Mouse (Mus musculus) hindbrain, embryonic 11.5 days (tissue): ENCODE data around the gene Gm21708. TPM values are rescaled to one million over a fixed set of nuclear protein-coding genes. Genes with fewer than 3 reads are reported as not detected.
"Not testable (repeated sequence)": the region's sequence is repeated elsewhere in the genome, so short reads cannot be mapped to it uniquely, and the experiment has no call there.

Experiments used
- ATAC-seq: fragments of 200-750 bp; cut with Nextera tagmentation; 2 replicates; pipeline ENCODE4 v1.8.0; 2017; ENCODE audit warnings: mild to moderate bottlenecking, moderate TSS enrichment, moderate library complexity; ENCODE audit not compliant: low FRiP score
- DNase-seq: peaks from one replicate; pipeline ENCODE4 v3.0.0-alpha.2; 2015; ENCODE audit warnings: low spot score
- H3K27ac ChIP-seq: fragments of 300-500 bp; sonication (generic); 2 replicates; pipeline ENCODE4 v1.5.1; 2014; ENCODE audit warnings: mild to moderate bottlenecking, low read depth, low read length
- H3K27me3 ChIP-seq: fragments of 300-500 bp; sonication (generic); 2 replicates; pipeline ENCODE4 v1.6.1; 2014; ENCODE audit warnings: mild to moderate bottlenecking, low read length, moderate library complexity, mixed read lengths; ENCODE audit not compliant: control insufficient read depth, insufficient read depth
- H3K36me3 ChIP-seq: fragments of 300-500 bp; sonication (generic); 2 replicates; pipeline ENCODE4 v1.6.1; 2014; ENCODE audit warnings: mild to moderate bottlenecking, low read length, moderate library complexity, mixed read lengths; ENCODE audit not compliant: control insufficient read depth, insufficient read depth
- H3K4me1 ChIP-seq: fragments of 300-500 bp; sonication (generic); replicated peaks from 2 replicates; pipeline ENCODE4 v1.6.1; 2014; ENCODE audit warnings: low read length, mixed read lengths; ENCODE audit not compliant: control insufficient read depth, insufficient read depth
- H3K4me2 ChIP-seq: fragments of 300-500 bp; sonication (generic); replicated peaks from 2 replicates; pipeline ENCODE4 v1.6.1; 2014; ENCODE audit warnings: mild to moderate bottlenecking, low read depth, low read length
- H3K4me3 ChIP-seq: fragments of 300-500 bp; sonication (generic); 2 replicates; pipeline ENCODE4 v1.5.1; 2014; ENCODE audit warnings: low read depth, low read length
- H3K9ac ChIP-seq: fragments of 300-500 bp; sonication (generic); 2 replicates; pipeline ENCODE4 v1.6.1; 2014; ENCODE audit warnings: low read depth, low read length
- H3K9me3 ChIP-seq: fragments of 300-500 bp; sonication (generic); 2 replicates; pipeline ENCODE4 v1.6.1; 2016; ENCODE audit warnings: low read length; ENCODE audit not compliant: control insufficient read depth
- WGBS: fragments of 180-500 bp; shearing (Covaris S2); extraction: QIAGEN DNeasy Blood & Tissue Kit; methylation state at CpG from one replicate; pipeline ENCODE4 v1.1.7; 2014; 5-methylcytosine and 5-hydroxymethylcytosine counted together
- polyA plus RNA-seq: library from polyadenylated mRNA; unstranded; fragments of >200 nt; fragmentation: Nextera tagmentation; extraction: Ambion mirVana; gene quantifications from 2 replicates; pipeline ENCODE4 v1.2.1, GENCODE M21; 2014

Gm21708 gene
- polyA plus RNA-seq, result not detected in 2 replicates

GRCm38 (mm10) chrY:3410067-3410466 is at the start of gene Gm21708, which contains the start of gene Gm21704:
Gene Gm21708, minus strand, starts transcription at chrY:3410167.
Gene Gm21704, minus strand, starts transcription at chrY:3410167.
- not testable (repeated sequence) for H3K4me3 ChIP-seq, DNase-seq, ATAC-seq, H3K9ac ChIP-seq, H3K4me2 ChIP-seq, H3K9me3 ChIP-seq, H3K4me1 ChIP-seq, H3K27me3 ChIP-seq, H3K36me3 ChIP-seq, H3K27ac ChIP-seq
- WGBS, result no CpG with 5 or more reads among the region's 9 CpGs

Other genes starting within 250 kb of the Gm21708 start
- gene Gm21677, start 103.7 kb downstream of the Gm21708 start, polyA plus RNA-seq, result not detected in 2 replicates
- gene Gm21693, start 64.8 kb downstream of the Gm21708 start, polyA plus RNA-seq, result not detected in 2 replicates
- gene Gm21704, start within 50 bp of the Gm21708 start, polyA plus RNA-seq, result not detected in 2 replicates